Mouse (Mus musculus): ENCODE results near the gene C8a.

The C8a gene

DNA sequence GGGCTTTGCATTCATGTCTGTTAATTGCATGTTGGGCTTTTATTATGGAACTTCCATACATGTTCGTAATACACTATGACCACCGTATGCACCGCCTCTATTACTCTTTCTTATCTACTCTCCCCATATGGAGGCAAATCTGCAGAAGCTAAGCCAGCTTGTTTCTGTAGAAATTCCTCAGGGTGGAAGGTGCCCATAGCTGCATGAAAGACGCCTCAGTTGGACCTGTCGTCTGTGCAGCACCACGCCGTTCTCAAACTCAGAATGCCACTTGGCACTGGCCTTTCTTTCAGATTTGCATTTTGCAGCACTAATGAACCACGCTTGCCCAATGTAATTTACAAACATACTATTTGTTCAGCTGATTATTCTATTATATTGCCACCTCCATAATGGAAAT lies 106.6 kb downstream of the C8a start:
- no peak for DNase-seq (ENCODE audit: low spot score)

- no peak for DNase-seq (ENCODE audit: low spot score)
These were observed 108.0 kb downstream of the C8a start for GRCm38 (mm10) chr4:104768190-104768589.

DNA sequence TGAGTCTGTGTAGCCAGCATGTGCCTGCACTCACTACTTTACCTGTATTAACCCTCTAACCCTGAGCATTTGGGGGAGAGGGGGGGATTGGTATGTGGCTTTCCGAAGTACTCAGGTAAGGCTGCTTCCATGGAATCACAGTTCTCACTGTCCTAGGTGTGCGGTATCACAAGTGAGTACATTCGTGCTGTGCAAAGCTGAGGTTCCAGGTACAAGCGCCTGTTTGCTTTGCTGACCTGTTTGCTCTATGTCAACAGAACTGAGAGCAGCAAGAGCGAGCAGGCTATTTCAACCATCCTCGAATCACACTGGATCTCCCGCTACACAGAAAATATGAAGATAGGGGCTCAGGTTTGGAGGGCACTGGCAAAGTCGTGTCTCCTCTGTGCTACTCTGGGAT lies 110.1 kb downstream of the C8a start, which contains the start of gene C8b:
C8b (plus strand) TSS at position 253 of the 400 bp plus-strand sequence.
- no peak for DNase-seq (ENCODE audit: low spot score)
